Mouse (Mus musculus) CH12.LX (cell line): ENCODE results near the gene Psmd2. TPM values are rescaled to one million over a fixed set of nuclear protein-coding genes. Genes with fewer than 3 reads are reported as not detected.
A peak's percentile ranks its signal among the peaks of the same experiment; 100 is the strongest.

Experiments
- DNase-seq: peaks from one replicate; pipeline ENCODE4 v3.0.0-alpha.2; 2013; ENCODE audit errors: extremely low read depth
- H3K27ac ChIP-seq: 2 replicates; pipeline ENCODE4 v1.5.1; 2012; ENCODE audit warnings: low read depth, mild to moderate bottlenecking, control low read depth, moderate library complexity; ENCODE audit not compliant: insufficient read depth
- H3K27me3 ChIP-seq: replicated peaks from 2 replicates; pipeline ENCODE3; 2012; ENCODE audit warnings: inconsistent platforms
- H3K36me3 ChIP-seq, 2 experiments: replicated peaks in 1 of 2; 2 replicates each; pipeline versions ENCODE3 to v1.6.1; 2012; ENCODE audit warnings: inconsistent platforms in 1 of 2, low read length in 1 of 2, mild to moderate bottlenecking in 1 of 2, mixed read lengths in 1 of 2, moderate library complexity in 1 of 2; ENCODE audit not compliant: control insufficient read depth in 1 of 2, insufficient read depth in 1 of 2
- H3K4me1 ChIP-seq, 2 experiments: 2 replicates each; pipeline ENCODE4 v1.6.1; 2012; ENCODE audit warnings: inconsistent platforms in 1 of 2, moderate library complexity in 1 of 2; ENCODE audit not compliant: insufficient read depth in 2 of 2, control insufficient read depth in 1 of 2
- H3K4me2 ChIP-seq: 2 replicates; pipeline ENCODE4 v1.6.1; 2012; ENCODE audit warnings: low read depth, mild to moderate bottlenecking, control low read depth; ENCODE audit not compliant: poor library complexity, insufficient read depth, severe bottlenecking
- H3K4me3 ChIP-seq, 3 experiments: fragments of 150-350 bp in 1 of 3; sonication (generic) in 1 of 3; replicated peaks in 1 of 3; 2 replicates each; pipeline versions ENCODE3 to v1.5.1; 2011 to 2012; ENCODE audit warnings: low read depth in 2 of 3, low read length in 2 of 3, mild to moderate bottlenecking in 2 of 3, moderate library complexity in 2 of 3, control low read depth in 1 of 3, improper control_type of control experiment in 1 of 3, inconsistent platforms in 1 of 3, mixed read lengths in 1 of 3; ENCODE audit not compliant: poor library complexity in 1 of 3
- H3K79me2 ChIP-seq: replicated peaks from 2 replicates; pipeline ENCODE4 v1.6.1; 2012; ENCODE audit warnings: mild to moderate bottlenecking, moderate library complexity; ENCODE audit not compliant: control insufficient read depth, poor library complexity, insufficient read depth, severe bottlenecking; ENCODE audit errors: extremely low read depth
- H3K9ac ChIP-seq: 2 replicates; pipeline ENCODE4 v1.6.1; 2012; ENCODE audit warnings: low read depth, mild to moderate bottlenecking, control low read depth, moderate library complexity; ENCODE audit not compliant: insufficient read depth
- H3K9me3 ChIP-seq: replicated peaks from 2 replicates; pipeline ENCODE3; 2012; ENCODE audit warnings: low read length, inconsistent platforms, mixed read lengths
- BHLHE40 ChIP-seq: IDR thresholded peaks from 2 replicates; pipeline ENCODE4 v1.6.1; 2011; ENCODE audit warnings: mild to moderate bottlenecking, low read depth, low read length, improper control_type of control experiment
- CHD1 ChIP-seq: IDR thresholded peaks from 2 replicates; pipeline ENCODE4 v1.6.1; 2012; ENCODE audit warnings: low read depth, low read length, improper control_type of control experiment, inconsistent platforms
- CHD2 ChIP-seq: IDR thresholded peaks from 2 replicates; pipeline ENCODE4 v1.6.1; 2011; ENCODE audit warnings: low read length, improper control_type of control experiment
- CTCF ChIP-seq, 2 experiments: IDR thresholded peaks in 1 of 2; conservative IDR thresholded peaks in 1 of 2; 2 replicates each; pipeline ENCODE4 v1.5.1; 2011 to 2012; ENCODE audit warnings: low read depth in 2 of 2, low read length in 2 of 2, improper control_type of control experiment in 1 of 2, inconsistent platforms in 1 of 2, mild to moderate bottlenecking in 1 of 2, moderate library complexity in 1 of 2
- E2F4 ChIP-seq: IDR thresholded peaks from 2 replicates; pipeline ENCODE4 v1.6.1; 2011; ENCODE audit warnings: low read depth, low read length, improper control_type of control experiment; ENCODE audit not compliant: insufficient replicate concordance
- ELF1 ChIP-seq: IDR thresholded peaks from 2 replicates; pipeline ENCODE4 v1.6.1; 2014; ENCODE audit warnings: low read depth, mild to moderate bottlenecking, inconsistent platforms, low read length, improper control_type of control experiment
- EP300 ChIP-seq: IDR thresholded peaks from 2 replicates; pipeline ENCODE4 v1.6.1; 2011; ENCODE audit warnings: low read length, improper control_type of control experiment
- ETS1 ChIP-seq: conservative IDR thresholded peaks from 2 replicates; pipeline ENCODE4 v1.6.1; 2012; ENCODE audit warnings: low read depth, mild to moderate bottlenecking, inconsistent platforms, low read length, improper control_type of control experiment, moderate library complexity
- GABPA ChIP-seq: IDR thresholded peaks from 2 replicates; pipeline ENCODE4 v1.6.1; 2012; ENCODE audit warnings: low read depth, low read length, improper control_type of control experiment, inconsistent platforms; ENCODE audit not compliant: insufficient replicate concordance
- HCFC1 ChIP-seq: IDR thresholded peaks from 2 replicates; pipeline ENCODE4 v1.6.1; 2012; ENCODE audit warnings: low read depth, mild to moderate bottlenecking, inconsistent platforms, low read length, improper control_type of control experiment
- IRF4 ChIP-seq: IDR thresholded peaks from 2 replicates; pipeline ENCODE4 v1.6.1; 2014; ENCODE audit warnings: low read depth, mild to moderate bottlenecking, inconsistent platforms, low read length, improper control_type of control experiment
- JUN ChIP-seq: IDR thresholded peaks from 2 replicates; pipeline ENCODE4 v1.6.1; 2011; ENCODE audit warnings: low read depth, mild to moderate bottlenecking, low read length, improper control_type of control experiment, moderate library complexity; ENCODE audit not compliant: insufficient read depth
- JUND ChIP-seq: conservative IDR thresholded peaks from 2 replicates; pipeline ENCODE4 v1.6.1; 2011; ENCODE audit warnings: low read depth, low read length, improper control_type of control experiment
- KAT2A ChIP-seq: IDR thresholded peaks from 2 replicates; pipeline ENCODE4 v1.6.1; 2012; ENCODE audit warnings: low read length, improper control_type of control experiment, inconsistent platforms; ENCODE audit not compliant: insufficient replicate concordance
- MAFK ChIP-seq: IDR thresholded peaks from 2 replicates; pipeline ENCODE4 v1.6.1; 2011; ENCODE audit warnings: low read length, improper control_type of control experiment; ENCODE audit not compliant: insufficient replicate concordance
- MAX ChIP-seq: IDR thresholded peaks from 2 replicates; pipeline ENCODE4 v1.6.1; 2011; ENCODE audit warnings: low read length, improper control_type of control experiment
- MAZ ChIP-seq: IDR thresholded peaks from 2 replicates; pipeline ENCODE4 v1.6.1; 2012; ENCODE audit warnings: low read depth, mild to moderate bottlenecking, inconsistent platforms, low read length, improper control_type of control experiment, moderate library complexity
- MEF2A ChIP-seq: IDR thresholded peaks from 2 replicates; pipeline ENCODE4 v1.6.1; 2014; ENCODE audit warnings: low read depth, mild to moderate bottlenecking, inconsistent platforms, low read length, improper control_type of control experiment, borderline replicate concordance
- MXI1 ChIP-seq: IDR thresholded peaks from 2 replicates; pipeline ENCODE4 v1.6.1; 2011; ENCODE audit warnings: mild to moderate bottlenecking, low read depth, low read length, improper control_type of control experiment
- MYC ChIP-seq: IDR thresholded peaks from 2 replicates; pipeline ENCODE4 v1.6.1; 2011; ENCODE audit warnings: low read depth, mild to moderate bottlenecking, improper control_type of control experiment, low read length
- NELFE ChIP-seq: IDR thresholded peaks from 2 replicates; pipeline ENCODE4 v1.6.1; 2011; ENCODE audit warnings: low read depth, low read length, improper control_type of control experiment
- NRF1 ChIP-seq: IDR thresholded peaks from 2 replicates; pipeline ENCODE4 v1.6.1; 2014; ENCODE audit warnings: low read depth, mild to moderate bottlenecking, inconsistent platforms, low read length, improper control_type of control experiment, moderate library complexity
- PAX5 ChIP-seq: IDR thresholded peaks from 2 replicates; pipeline ENCODE4 v1.6.1; 2012; ENCODE audit warnings: low read length, inconsistent platforms, mixed read lengths
- POLR2A ChIP-seq: IDR thresholded peaks from 2 replicates; pipeline ENCODE4 v1.6.1; 2011; ENCODE audit warnings: low read depth, mild to moderate bottlenecking, improper control_type of control experiment, low read length
- POLR2AphosphoS2 ChIP-seq: IDR thresholded peaks from 2 replicates; pipeline ENCODE4 v1.6.1; 2011; ENCODE audit warnings: low read depth, low read length, improper control_type of control experiment
- RAD21 ChIP-seq: IDR thresholded peaks from 2 replicates; pipeline ENCODE4 v1.6.1; 2011; ENCODE audit warnings: low read depth, mild to moderate bottlenecking, low read length, improper control_type of control experiment, moderate library complexity
- RCOR1 ChIP-seq: conservative IDR thresholded peaks from 2 replicates; pipeline ENCODE4 v1.6.1; 2012; ENCODE audit warnings: low read depth, mild to moderate bottlenecking, inconsistent platforms, low read length, improper control_type of control experiment
- SIN3A ChIP-seq: IDR thresholded peaks from 2 replicates; pipeline ENCODE4 v1.6.1; 2012; ENCODE audit warnings: low read length, improper control_type of control experiment, inconsistent platforms
- SMC3 ChIP-seq: IDR thresholded peaks from 2 replicates; pipeline ENCODE4 v1.6.1; 2011; ENCODE audit warnings: low read depth, low read length, improper control_type of control experiment
- TBP ChIP-seq: conservative IDR thresholded peaks from 2 replicates; pipeline ENCODE4 v1.6.1; 2011; ENCODE audit warnings: low read depth, low read length, improper control_type of control experiment
- TCF12 ChIP-seq: IDR thresholded peaks from 2 replicates; pipeline ENCODE4 v1.6.1; 2014; ENCODE audit warnings: low read depth, mild to moderate bottlenecking, inconsistent platforms, low read length, improper control_type of control experiment
- UBTF ChIP-seq: IDR thresholded peaks from 2 replicates; pipeline ENCODE4 v1.6.1; 2012; ENCODE audit warnings: low read depth, mild to moderate bottlenecking, inconsistent platforms, low read length, improper control_type of control experiment, moderate library complexity
- USF1 ChIP-seq: IDR thresholded peaks from 2 replicates; pipeline ENCODE4 v1.6.1; 2014; ENCODE audit warnings: low read depth, mild to moderate bottlenecking, inconsistent platforms, low read length, improper control_type of control experiment
- USF2 ChIP-seq: conservative IDR thresholded peaks from 2 replicates; pipeline ENCODE4 v1.6.1; 2011; ENCODE audit warnings: low read depth, low read length, improper control_type of control experiment
- ZC3H11A ChIP-seq: IDR thresholded peaks from 2 replicates; pipeline ENCODE4 v1.6.1; 2012; ENCODE audit warnings: low read depth, mild to moderate bottlenecking, inconsistent platforms, low read length, improper control_type of control experiment
- ZKSCAN1 ChIP-seq: IDR thresholded peaks from 2 replicates; pipeline ENCODE4 v1.6.1; 2012; ENCODE audit warnings: low read depth, inconsistent platforms, low read length, improper control_type of control experiment, borderline replicate concordance
- ZMIZ1 ChIP-seq: IDR thresholded peaks from 2 replicates; pipeline ENCODE4 v1.6.1; 2012; ENCODE audit warnings: low read depth, mild to moderate bottlenecking, inconsistent platforms, low read length, improper control_type of control experiment
- ZNF384 ChIP-seq: IDR thresholded peaks from 2 replicates; pipeline ENCODE4 v1.6.1; 2012; ENCODE audit warnings: low read depth, low read length, improper control_type of control experiment, inconsistent platforms
- dilution Hi-C: fragments of 300-500 bp; cut with MboI; formaldehyde crosslinking; loops from 2 replicates; pipeline ENCODE4 v1.14.3; 2020; ENCODE audit warnings: low sequenced_read_pairs; ENCODE audit not compliant: extremely low pct_unique_long_range_greater_than_20kb, extremely low pct_ligation_motif_present
- in situ Hi-C: fragments of 300-500 bp; cut with MboI; formaldehyde crosslinking; loops from 3 replicates; pipeline ENCODE4 v1.14.3; 2019; ENCODE audit warnings: low sequenced_read_pairs, low pct_ligation_motif_present, low pct_unique_long_range_greater_than_20kb, mixed read lengths
- polyA plus RNA-seq: library from polyadenylated mRNA; unstranded; fragments of >175 nt; gene quantifications from 2 replicates; pipeline ENCODE4 v1.2.1, GENCODE M21; 2012; ENCODE audit warnings: low read depth; ENCODE audit not compliant: insufficient read length
- total RNA-seq, 2 experiments: library from RNA; depleted of rRNA; stranded (reverse); fragments of 300-350 nt in 1 of 2; fragments of >200 nt in 1 of 2; gene quantifications; 2 replicates each; pipeline ENCODE4 v1.2.3; 2012 to 2014

Psmd2 gene
- total and polyA plus RNA-seq, 3 experiments, result 273 to 528 (median 340) TPM

- Histone ChIP-seq H3K9me3 (no peaks in the 10 kb centered on the region), H3K36me3 (peaks cover 27 to 37% of the 10 kb centered on the region in 2 experiments)
- no peak for TF ChIP-seq CTCF (conservative IDR thresholded peaks at IDR 0.05 in 1 of 2, IDR thresholded peaks at IDR 0.05 in 1 of 2; ENCODE audit: low read depth in 2 of 2, low read length in 2 of 2)
- peak; percentile 91 for TF ChIP-seq TCF12
- 0 out of 2 replicates have a peak, but pooled peaks have one; percentile 17 for TF ChIP-seq CHD2
- peak; percentile 100 for TF ChIP-seq USF1
- no peak for TF ChIP-seq PAX5
- peak; percentile 74 for TF ChIP-seq HCFC1
- TF ChIP-seq ELF1, result peak; percentile 89
- TF ChIP-seq MAZ, result peak; percentile 86; the same call in 1 of the 2 replicates
- no peak for TF ChIP-seq JUND
- peak; percentile 42; the same call in 1 of the 2 replicates for TF ChIP-seq E2F4
- TF ChIP-seq EP300, result peak; percentile 53; the same call in 1 of the 2 replicates
- TF ChIP-seq NELFE, result peak; percentile 96
- no peak for TF ChIP-seq CHD1
- peak; percentile 100 for TF ChIP-seq USF2
- TF ChIP-seq ZKSCAN1, result no peak
- TF ChIP-seq RAD21, result no peak
- TF ChIP-seq JUN, result no peak
- no peak for TF ChIP-seq SMC3
- TF ChIP-seq IRF4, result peak; percentile 68
- TF ChIP-seq NRF1, result peak; percentile 90
- TF ChIP-seq UBTF, result no peak
- peak; percentile 93 for TF ChIP-seq ZMIZ1
- no peak for TF ChIP-seq ZNF384
- no peak for TF ChIP-seq GABPA
- TF ChIP-seq MYC, result peak; percentile 98
- peak; percentile 93 for TF ChIP-seq POLR2A
- peak; percentile 53 for TF ChIP-seq ETS1
- peak; percentile 100 for TF ChIP-seq MAX
- TF ChIP-seq RCOR1, result no peak
- peak; percentile 82 for TF ChIP-seq SIN3A
- TF ChIP-seq POLR2AphosphoS2, result peak; percentile 37; the same call in 1 of the 2 replicates
- TF ChIP-seq TBP, result peak; percentile 26; the same call in 1 of the 2 replicates
- TF ChIP-seq MXI1, result peak; percentile 79
- TF ChIP-seq KAT2A, result peak; percentile 60; the same call in 1 of the 2 replicates
- no peak for TF ChIP-seq ZC3H11A
- peak; percentile 97 for TF ChIP-seq BHLHE40
- TF ChIP-seq MEF2A, result peak; percentile 67
- TF ChIP-seq MAFK, result no peak
- TF ChIP-seq, all 38 proteins: peak for 24
- Histone ChIP-seq H3K4me3 (peak overlapping the region; percentile 75 to 94 (median 87)), H3K27me3 (no peaks in the 10 kb centered on the region), H3K9ac (peak overlapping the region; percentile 97), H3K4me2 (peak overlapping the region; percentile 64), H3K4me1 (peaks cover 15 to 42% of the 10 kb centered on the region in 2 experiments), H3K27ac (peak overlapping the region; percentile 38), H3K79me2 (peaks cover 47% of the 10 kb centered on the region)
- dilution Hi-C loops (no loop called here), in situ Hi-C loops (no loop called here)
- peak; percentile 96 for DNase-seq
Measured at GRCm38 (mm10) chr16:20672500-20672902, 21.0 kb downstream of the Psmd2 start.
